Mouse (Mus musculus) left cerebral cortex, adult 9 months (tissue): ENCODE data around the gene Slc41a2.

ENCODE experiments used
- DNase-seq, 2 experiments: peaks; one replicate each; pipeline ENCODE4 v3.0.0; 2022; ENCODE audit warnings: low spot score in 2 of 2

Slc41a2 gene

GRCm38 (mm10) chr10:83186167-83186566, 151.5 kb downstream of the Slc41a2 start:
- DNase-seq = no peak

GRCm38 (mm10) chr10:83185121-83185520, 152.6 kb downstream of the Slc41a2 start:
- no peak for DNase-seq

- no peak for DNase-seq
Measured at GRCm38 (mm10) chr10:83184480-83185069, 153.1 kb downstream of the Slc41a2 start.

GRCm38 (mm10) chr10:83183634-83184479, 153.8 kb downstream of the Slc41a2 start:
- DNase-seq = no peak

GRCm38 (mm10) chr10:83182573-83182960, 155.1 kb downstream of the Slc41a2 start:
- peak in 1 of 2 experiments; percentile 84 for DNase-seq

- peak in 1 of 2 experiments; percentile 26 for DNase-seq
Measured at GRCm38 (mm10) chr10:83181831-83182572, 155.7 kb downstream of the Slc41a2 start.
